Mouse (Mus musculus): Measurements from ENCODE around the gene Cdk15. TPM values are rescaled to one million over a fixed set of nuclear protein-coding genes. Genes with fewer than 3 reads are reported as not detected.

The Cdk15 gene
- total RNA-seq, 2 experiments from 2014 or later = 0.33 TPM; not detected in 1

DNA sequence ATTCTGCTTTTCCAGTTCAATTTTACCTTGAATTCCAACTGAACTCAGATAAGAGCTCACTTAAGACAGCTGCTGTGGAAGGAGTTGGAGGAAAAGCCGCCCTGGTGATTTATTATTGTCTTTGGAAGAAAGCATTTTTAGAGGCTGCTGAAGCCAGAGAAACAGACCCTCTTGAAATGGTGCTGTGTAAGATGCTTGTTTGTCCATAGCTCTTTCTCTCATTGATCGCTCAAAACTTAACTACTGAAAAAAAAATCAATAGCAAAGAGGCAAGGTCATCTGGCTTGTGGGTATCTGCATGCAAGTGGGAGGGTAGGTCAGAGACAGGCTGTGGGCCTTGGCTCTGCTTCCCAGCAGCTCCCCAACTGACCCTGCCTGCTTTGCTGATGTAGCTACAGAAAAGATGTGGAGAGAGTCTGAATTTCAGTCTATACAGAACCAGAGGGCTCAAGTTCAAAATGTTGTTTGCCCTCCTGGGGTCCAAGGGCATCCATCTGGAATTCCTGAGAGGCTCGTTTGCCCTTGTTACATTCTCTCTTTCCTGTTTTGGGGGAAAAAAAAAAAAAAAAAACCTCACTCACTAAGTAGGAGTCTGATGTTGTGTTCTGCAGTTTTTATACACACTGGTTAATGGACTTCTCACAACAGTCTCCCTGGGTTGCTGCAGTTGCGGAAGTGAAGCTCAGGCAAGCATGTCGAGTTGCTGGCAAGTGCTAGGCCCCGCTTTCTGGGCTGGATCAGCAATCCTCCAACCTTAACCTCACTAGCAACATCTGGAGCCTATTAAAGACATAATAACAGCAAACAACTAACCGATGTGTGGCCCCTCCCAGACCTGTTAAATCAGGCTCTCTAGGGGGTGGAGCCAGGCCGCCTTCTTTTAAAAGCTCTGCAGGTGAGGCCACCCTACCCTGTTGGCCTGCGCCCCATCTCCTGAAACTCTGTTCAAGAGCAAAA lies 65.5 kb downstream of the Cdk15 start:
- no peak for DNase-seq (ENCODE audit: low spot score in 2 of 2)

DNA sequence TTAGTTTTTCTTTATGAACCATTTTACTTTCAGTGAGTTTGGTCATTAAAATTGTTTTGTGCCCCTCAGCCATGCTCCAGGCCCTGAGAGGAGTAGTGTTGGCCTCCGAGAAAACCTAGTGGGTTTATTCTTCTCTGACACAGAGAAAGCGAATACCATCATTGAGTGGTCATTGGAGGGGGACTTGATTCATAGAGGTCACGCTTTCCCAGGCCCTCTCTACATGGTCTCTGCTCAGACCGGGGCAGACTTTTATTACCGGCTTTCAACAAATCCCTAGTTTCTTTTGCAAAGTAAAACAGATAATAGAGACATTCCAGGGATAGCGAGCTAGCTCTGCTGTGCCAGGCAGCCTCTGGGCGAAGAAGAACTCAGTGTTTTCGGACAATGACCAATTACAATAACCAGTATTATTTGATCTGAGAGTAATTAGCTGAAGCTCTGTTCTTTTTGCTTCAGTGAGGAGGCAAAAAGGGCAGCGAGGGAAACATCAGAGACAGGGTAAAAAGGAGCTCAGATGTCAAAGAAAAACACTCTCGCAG lies 70.2 kb downstream of the Cdk15 start:
- no peak for DNase-seq (ENCODE audit: low spot score in 2 of 2)

DNA sequence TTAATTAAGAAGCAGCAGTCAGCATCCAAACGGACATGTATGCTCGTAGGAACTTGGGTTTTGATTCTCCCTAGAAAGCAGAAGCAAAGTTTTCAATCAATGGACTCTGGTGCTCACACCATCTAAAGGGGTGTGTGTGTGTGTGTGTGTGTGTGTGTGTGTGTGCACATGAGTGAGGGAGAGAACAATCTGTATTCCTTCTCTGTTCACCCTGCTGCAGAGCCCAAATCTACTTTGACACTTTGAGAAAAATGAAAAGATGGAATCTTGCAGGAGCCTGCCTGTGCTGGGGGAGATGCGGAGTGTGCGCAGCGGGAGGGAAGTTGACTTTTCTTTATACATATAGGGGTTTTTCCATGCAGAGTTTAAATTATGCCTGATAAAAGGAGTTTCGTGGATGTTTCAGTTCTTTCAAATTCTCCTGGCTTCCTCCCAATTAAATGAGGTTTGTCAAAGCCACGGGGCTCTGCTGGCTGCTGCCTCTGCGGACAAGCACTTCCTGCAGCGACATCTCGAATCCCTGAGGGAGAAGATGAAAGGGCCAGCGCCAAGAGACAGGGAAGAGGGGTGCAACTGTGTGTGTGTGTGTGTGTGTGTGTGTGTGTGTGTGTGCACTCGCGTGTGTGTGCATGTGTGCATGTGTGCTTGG lies 76.2 kb downstream of the Cdk15 start:
- DNase-seq (ENCODE audit: low spot score in 2 of 2) = no peak

DNA sequence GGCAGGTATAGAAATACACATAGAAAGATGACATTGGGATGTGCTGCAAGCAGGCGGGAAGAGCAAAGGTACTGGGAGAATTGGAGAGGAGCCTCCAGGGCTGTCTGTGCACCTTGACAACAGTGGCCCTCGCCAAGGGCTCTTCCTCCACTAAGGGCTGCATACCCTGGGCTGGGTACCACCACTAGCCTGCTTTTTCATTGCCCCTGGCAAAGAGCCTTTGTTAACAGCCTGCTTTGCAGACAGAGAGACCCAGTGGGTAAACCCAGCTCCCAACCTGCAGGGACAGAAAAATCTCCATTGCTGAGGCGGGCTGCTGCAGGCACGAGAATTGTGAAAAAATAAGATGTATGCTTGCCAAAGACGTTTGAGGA lies 76.7 kb downstream of the Cdk15 start:
- no peak for DNase-seq (ENCODE audit: low spot score in 2 of 2)

DNA sequence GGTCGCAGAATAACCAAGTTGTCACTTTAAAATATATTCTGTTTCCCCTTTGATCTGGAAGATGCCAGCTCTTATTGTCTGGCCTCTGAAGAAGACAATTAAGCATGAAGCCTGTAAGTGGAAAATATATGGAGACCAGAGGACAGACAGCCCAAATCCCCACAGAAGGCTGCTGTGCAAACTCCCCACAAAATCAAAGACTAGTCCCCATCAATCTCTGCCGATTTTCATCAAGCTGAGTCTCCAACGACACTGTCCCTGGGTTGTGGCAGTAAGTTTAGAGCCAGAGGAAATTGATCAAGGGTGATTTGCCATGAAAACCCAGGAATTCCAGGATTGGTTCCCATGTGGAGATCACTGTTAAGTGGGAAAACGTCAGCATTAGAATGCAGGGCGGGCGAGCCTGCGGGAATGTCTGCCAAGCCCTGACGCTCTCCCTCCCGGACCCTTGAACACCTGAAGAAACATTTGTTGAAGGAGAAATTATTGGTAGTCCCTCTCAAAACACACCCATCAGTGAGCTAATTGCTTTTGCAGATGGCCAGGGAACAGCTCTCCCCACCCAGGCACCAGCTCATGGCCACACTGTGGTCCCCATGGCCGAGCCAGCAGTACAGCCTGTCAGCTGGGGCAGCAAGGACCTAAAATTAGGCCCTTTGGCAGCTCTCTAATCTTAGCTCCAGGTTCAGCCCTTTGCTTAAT lies 77.3 kb downstream of the Cdk15 start:
- DNase-seq (ENCODE audit: low spot score in 2 of 2) = no peak

DNA sequence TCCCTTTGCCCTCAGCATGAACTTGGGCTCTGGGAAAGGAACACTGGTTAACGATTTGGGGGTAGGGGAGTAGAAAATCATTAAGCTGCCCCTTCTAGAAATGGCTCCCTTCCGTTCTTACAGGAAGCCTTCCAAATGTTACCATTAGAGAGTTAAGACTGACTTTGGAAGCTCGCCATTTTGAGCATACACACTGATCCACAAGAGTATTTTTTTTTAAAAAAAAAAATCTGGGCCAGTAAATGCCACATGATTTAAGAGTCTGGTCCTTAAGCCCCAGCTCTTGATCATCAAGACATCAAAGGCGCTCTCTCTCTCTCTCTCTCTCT lies 77.8 kb downstream of the Cdk15 start:
- DNase-seq (ENCODE audit: low spot score in 2 of 2) = no peak

DNA sequence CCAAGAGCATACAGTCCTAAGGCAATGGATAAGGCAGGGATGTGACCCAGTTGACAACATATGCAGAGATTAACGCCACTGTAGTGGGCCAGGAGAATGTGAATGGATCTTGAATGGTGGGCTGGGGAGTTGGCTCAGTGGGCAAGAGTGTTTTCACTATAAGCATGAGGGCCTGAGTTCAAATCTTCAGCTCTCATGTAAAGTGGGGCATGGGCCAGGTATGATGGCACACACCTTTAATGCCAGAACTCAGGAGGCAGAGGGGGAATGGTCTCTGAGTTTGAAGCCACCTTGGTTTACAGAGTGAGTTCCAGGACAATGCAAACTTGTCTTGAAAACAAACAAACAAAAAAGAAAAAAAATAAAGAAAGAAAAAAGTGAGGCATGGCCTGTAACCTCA lies 79.5 kb downstream of the Cdk15 start:
- DNase-seq (ENCODE audit: low spot score in 2 of 2) = no peak

DNA sequence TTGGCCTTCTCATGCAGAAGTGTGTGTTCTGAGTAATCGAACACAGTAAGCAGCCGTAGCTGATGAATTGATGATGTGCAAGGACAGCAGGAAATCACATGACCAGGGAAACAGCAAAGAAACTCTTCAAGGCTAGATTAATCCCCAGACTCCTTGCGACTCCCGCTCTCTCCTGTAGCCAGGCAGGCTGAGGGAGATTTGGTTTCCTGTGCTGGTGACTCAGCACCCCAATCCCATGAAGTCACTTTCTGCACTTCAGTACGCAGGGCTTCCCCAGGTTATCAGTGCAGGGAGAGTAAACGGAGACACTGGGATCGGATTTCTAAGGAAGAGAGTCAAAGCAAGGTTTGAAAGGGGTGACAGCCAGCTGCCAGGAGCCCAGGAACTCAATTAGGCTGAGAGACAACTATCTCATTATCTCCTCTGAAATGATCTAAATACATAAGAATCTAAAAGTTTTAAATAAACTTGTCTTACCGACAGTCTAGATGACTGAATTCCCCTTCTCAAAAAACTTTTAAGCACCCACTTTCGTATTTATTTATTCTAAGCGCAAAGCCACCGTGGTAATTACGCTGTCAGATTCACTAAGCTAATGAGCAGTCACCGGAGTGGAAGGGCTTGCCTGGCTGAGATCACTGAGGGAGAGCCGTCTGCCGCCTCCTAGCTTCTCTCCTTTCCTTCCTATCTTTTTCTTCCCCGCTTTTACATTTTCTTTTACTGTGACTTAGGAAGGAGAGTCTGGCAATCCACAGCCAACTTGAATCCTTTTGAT lies 84.3 kb downstream of the Cdk15 start:
- peak; percentile 24 to 29 for DNase-seq (ENCODE audit: low spot score in 2 of 2)

DNA sequence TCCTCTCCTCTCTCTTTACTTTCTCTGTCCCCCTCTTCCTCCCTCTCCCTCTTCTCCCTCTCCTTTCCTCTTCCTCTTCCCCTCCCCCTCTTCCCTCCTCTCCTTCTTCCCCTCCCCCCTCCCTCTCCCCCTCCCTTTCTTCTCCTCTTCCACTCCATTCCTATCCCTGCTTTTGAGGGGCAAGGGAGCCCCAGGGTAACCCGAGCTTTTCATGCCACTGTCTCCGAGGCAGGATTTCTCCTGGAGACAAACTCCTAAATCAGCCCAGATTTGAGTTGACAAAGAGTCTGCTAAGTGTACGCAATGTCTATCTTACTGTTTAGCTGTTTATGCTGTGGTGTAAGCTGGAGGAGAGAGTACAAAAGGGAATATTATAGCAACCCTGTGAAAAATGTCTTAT lies 85.0 kb downstream of the Cdk15 start:
- DNase-seq (ENCODE audit: low spot score in 2 of 2) = no peak

DNA sequence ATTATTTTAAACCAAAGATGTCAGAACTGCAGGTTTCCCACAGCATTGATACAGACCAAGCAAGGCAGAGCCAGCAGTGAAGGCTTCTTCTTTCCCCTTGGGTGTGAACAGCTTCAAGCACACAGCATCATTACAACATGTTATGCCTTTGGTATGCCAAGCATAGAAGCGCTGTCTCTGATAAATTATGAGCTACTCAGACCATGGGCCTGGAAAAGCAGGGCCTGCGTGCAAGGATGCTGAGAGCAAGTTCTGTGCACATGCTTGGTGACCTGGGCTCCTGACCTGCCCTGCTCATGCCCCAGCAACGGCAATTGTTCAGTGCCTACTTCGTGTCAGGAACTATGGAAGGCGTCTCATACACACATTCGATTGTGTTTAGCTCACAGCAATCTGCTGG lies 85.4 kb downstream of the Cdk15 start:
- no peak for DNase-seq (ENCODE audit: low spot score in 2 of 2)

DNA sequence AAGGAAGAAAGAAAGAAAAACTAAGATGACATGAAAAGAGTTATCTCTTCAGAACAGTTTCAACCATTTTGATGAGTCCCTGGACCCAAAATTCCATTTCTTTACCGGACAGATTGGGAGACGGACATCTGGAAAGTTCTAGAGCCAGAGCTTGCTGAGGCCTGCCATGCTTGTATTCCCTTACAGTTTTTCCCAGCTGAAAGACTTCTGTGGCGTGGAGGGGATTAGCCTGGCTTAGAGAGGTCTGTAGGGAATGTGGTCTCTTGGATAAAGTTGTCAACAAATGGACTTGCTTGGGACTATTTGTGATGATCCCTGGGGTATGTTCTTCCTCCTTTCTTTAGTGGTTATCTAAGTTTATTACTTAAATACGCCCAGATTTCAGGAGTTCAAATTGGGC lies 96.0 kb downstream of the Cdk15 start:
- no peak for DNase-seq (ENCODE audit: low spot score in 2 of 2)

DNA sequence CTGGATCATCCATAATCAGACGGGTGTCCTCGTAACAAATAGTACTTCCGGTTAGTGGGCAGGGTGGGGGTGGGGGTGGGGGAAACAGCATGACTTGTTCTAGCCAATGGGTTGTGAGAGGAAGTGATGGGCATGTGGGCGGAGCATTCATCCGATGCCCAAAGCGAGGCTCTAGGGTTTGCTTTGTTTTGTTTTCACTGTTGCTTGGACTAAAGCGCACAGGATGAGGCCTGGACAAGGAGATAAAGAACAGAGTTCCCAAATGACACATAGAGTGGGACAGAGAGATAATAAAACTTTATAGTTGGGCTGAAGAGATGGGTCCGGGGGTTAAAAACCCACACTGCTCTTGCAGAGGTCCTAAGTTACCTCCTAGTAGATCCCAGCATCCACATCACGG lies 98.7 kb downstream of the Cdk15 start:
- no peak for DNase-seq (ENCODE audit: low spot score in 2 of 2)

DNA sequence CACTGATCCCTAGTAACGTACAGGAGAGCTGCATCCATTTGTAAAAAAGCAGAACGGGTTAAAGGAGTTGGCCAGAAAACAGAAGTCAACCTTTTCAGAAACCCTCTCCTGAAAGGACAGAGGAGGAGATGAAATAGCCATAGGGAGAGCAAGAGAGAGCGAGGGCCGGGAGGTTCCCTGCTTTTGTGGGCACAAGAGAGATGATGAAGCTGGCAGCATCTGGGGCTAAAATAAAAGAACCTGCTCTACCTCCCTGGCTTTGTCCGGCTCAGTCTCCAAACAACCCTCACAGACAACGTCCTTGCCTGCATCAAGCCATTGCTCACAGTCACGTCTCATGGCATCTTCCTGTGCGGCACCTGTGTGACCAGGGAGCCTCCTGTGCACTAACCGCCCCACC lies 102.4 kb downstream of the Cdk15 start:
- no peak for DNase-seq (ENCODE audit: low spot score in 2 of 2)

DNA sequence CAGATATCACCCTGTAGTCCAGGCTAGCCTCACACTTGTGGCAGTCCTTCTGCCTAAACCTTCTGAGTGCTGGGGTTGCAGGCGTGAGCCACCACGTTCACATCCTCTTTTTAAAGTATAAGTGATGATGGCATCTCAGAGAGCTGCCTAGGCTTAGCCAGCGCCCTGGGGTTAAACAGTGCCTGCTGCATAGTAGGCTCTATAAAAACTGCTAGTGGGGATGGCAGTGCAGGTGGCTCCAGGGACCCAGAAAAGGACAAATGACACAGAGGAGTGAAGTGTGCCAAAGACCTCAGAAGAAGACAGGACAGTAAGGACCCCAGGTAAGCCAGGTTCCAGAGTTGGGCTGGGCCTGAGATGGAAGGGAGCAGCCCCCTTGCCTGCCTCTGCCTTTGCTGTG lies 104.1 kb downstream of the Cdk15 start:
- no peak for DNase-seq (ENCODE audit: low spot score in 2 of 2)

DNA sequence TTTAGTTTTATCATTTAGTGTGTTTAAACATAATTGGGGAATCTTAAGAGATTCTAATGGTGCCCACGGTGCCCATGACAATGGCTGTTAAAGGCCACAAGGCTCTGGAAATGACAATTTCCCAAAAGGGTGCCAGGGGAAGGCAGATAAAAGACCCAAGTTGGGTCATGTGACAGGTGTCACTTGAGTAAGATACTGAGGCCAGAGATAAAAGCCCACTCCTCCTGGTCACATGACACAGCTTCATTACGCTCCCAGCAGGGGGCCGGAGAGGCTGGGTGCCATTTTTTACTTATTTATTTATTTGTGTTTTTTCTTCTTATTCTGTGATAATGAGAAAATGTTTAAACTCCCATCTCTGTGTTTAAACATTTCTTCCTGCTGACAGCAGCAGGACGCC lies 104.8 kb downstream of the Cdk15 start:
- no peak for DNase-seq (ENCODE audit: low spot score in 2 of 2)

DNA sequence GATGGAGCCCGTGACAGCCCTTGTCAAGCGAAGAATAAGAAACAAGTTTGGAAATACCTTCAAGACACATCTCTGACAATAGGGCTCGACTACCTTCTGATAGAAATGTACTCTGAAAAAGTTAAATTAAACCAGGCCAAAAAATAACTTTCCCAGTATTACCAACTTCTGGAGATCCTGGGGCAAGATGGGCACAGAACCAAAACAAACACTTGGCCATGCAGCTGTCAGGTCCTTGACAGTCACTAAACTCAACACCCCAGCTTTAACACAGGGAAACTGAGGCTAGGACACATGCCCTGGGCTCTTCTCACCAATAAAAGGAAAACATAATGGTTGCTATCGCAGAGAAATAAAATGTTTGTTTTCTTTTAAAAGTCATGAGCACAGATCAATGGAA lies 105.3 kb downstream of the Cdk15 start:
- no peak for DNase-seq (ENCODE audit: low spot score in 2 of 2)

DNA sequence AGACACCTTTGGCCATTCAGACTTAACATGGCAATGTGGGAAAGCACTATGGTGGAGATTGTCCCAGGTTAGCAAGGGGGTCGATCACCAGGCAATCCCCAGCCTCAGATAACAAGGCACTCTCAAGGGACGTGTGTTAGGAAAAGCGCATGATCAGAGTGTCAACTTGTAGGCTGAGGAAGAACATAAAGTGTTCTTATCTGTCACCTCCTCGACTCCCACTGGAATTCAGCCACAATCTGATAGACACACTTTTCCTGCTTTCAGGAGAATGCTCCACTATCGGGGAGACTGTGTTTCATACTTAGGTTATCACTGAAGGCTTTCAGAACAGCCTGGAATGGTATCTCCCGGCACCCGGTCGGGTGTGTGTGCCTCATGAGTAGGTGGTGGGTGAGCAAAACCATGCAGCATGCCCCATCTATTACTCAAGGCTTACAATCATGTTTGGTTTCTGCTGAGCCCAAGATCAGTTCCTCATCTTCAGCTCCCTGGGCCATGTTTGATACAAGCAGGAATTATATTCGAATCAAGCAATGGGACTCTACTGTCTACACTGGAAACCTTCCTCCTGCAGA lies 107.8 kb downstream of the Cdk15 start:
- DNase-seq (ENCODE audit: low spot score in 2 of 2) = no peak

DNA sequence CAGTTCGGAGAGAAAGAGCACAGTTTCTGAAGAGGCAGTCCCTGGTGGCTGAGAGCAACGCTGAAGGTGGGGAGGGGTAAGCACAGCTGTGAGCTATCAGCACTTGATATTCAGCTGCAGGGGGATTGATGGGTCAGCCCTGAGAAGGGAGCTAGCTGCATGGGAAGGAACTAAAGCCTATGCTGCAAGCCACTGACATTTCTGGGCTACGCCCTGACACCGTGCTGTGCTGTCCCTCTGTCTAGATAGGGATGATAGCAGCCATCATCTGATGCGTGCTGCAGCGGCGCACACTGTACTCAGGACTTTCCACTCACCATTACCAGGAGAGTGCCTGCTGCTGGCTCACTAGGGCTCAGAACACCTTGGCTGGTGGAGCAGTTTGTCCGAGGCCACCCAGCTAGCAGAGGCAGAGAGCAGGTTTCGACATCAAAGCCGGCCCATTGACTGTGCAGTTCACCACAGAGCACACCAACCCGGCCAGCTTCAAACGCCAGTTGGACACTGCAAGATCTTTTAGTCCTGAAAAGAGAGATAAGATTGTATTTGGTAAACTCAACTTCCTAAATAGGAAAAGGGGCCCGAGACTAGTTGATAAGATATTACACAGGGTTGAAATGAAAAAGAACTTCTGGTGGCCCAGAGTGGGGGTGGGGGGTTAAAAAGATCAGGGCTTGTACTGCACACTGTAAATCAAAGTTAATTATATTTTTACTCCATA lies 111.4 kb downstream of the Cdk15 start:
- DNase-seq (ENCODE audit: low spot score in 2 of 2) = peak in 1 of 2 experiments; percentile 8

DNA sequence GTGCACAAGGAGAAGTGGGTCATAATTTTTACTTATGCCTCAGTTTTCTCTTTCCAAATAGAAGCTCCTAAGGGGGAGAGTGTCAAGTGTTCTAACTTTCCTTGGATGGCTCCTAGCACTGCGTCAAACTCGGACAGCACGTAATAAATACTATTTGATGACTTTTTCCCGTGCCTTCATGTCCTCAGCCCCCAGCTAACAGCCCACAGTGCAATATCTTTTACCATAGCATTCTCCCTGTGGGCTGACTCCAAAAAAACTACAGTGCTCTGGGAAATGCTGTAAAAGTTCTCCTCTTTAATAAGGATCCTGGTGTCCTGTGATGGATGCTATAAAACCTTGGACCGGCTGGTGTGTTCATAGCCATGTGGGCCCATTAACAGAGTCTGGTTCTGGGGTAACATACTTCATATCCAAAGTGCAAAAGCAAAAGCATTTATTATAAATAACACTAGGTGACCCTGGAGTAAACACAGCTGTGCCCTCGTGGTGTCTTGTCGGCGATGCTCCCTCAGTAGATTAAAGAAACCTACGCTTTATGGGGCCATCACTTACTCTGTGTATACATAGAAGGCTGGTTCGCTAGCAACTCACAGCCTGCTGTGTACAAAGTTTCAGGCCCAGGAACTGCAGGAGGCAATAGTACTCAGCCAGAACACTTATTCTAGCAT lies 112.1 kb downstream of the Cdk15 start:
- no peak for DNase-seq (ENCODE audit: low spot score in 2 of 2)

DNA sequence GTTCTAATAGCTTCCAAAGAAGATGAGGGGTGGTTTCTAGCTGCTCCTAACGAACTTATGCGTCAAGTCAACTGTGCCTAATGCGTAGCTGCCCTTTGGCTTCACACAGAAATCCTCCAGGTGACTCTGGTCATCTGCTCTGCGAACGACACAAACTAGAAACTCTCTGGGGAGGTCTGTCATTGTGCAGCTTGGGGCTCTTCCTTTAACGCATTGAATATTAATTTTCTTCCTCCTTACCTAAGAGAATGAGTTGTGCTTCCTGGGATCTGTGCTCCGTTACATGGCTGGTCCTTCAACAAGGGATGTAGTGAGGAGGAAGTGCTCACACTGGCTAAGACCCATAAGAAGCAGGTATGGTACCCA lies 112.6 kb downstream of the Cdk15 start:
- DNase-seq (ENCODE audit: low spot score in 2 of 2) = no peak
